Mouse (Mus musculus) cerebellum, postnatal 25 days (tissue): ENCODE measurements around the gene Gm10037.
"Not testable (repeated sequence)": the region's sequence is repeated elsewhere in the genome, so short reads cannot be mapped to it uniquely, and the experiment has no call there.

Source experiments
- DNase-seq, 2 experiments: peaks; one replicate each; pipeline ENCODE4 v3.0.0; 2021; ENCODE audit warnings: mixed read lengths in 2 of 2

Gene Gm10037

DNA sequence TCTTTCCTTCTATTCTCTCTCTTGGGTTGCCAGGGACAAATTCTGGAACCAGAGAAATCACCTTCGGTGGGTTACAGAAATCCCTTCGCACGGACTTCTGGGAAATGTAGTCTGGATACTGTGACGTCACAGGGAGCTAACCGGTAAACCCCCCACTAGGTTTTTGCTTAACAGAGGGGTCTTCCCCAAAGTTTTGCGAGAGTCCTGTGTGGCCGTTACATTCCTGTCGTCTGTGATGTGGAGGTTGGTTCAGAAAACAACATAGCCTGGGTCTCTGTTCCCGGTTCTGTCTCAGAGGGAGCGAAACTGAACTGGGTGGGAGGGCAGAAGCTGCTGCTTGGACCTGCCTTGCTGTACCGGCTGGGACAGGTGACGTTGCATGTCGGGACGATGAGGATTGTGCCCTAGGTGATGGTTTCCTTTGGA lies at the start of gene Gm10037:
Gene Gm10037 (plus strand): TSS at position 196 of the 426 bp plus-strand sequence.
- DNase-seq: peak; percentile 71 to 76

DNA sequence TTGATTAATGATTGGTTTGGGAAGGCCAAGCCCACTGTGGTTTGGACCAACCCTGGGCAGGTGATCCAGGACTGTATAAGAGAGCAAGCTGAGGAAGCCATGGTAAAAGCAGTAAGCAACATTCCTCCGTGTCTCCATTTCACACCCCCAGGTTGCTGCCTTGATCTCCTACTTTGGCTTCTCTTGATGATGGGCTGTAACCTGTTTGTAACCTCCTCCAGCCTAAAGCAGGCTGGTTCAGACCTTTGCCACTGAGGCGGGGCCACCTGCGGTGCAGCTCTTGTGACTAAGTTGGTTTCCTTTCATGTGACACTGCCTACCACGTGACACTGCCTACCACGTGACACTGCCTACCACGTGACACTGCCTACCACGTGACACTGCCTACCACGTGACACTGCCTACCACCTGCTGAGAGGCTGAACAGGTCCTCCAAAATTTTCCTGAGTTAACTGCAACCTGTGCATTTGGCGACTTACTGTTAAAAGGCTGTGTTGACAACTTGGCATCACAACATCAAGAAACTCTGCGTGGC lies 38.9 kb upstream of the Gm10037 start:
- DNase-seq: no peak

DNA sequence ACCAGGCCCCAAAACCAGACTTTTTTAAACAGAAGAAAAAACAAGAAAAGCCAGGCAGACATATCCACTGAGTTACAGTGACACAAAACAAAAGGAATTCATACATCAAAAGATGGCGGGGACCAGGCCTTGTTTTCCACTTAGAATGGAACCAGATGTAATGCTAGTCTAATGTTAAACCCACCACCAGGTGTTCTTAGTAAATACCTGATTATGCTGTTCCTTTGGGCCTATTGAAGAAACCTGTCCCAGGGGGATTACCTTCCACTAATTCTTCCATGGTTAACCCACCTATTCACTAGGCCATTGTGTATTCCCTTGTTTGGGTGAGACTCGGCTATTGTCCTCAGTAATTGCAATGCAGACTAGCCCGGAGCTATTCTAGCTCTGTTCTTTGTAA lies 32.3 kb upstream of the Gm10037 start:
- DNase-seq: no peak

DNA sequence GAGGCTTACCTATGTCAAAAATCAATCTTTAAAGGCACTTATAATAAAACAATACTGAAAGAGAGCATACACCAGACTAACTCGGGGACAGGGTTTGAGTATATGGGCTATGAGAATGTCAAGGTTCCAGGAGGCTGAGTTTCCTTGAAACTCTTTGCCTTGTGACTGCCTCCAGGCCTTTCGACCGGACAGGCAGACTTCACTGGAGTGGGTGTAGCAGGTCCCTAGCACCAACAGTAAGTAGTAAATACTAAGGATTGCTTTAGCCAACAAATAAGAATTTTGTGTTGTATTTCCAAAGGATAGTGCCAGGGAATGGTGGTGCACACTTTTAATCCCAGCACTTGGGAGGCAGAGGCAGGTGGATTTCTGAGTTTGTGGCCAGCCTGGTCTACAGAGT lies 31.8 kb upstream of the Gm10037 start:
- not testable (repeated sequence) for DNase-seq

DNA sequence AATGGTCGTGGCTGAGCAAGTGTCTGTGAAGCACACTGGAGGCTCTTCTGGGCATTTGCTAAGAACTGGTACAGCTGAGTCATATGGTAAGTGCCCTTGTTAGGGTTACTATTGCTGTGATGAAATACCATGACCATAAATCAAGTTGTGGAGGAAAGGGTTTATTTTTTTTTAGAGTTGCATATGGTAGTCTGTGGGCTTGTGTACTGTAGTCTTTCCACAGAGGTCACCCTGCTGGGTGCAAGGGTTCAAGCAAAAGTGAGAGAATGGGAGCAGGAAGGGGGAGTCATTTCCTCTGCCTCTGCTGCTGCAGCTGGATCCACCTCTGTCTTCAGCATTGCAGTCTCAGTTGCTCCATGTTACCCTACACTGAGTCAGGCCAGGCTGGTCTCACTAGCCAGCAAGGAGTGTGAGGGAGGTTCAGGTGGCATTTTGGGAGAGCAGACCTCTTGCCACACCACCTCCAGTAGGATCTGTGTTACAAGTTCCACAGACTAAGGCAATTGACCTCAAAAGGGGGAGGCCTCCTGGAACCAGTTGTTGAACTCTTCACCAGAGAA lies 19.2 kb upstream of the Gm10037 start:
- no peak for DNase-seq

DNA sequence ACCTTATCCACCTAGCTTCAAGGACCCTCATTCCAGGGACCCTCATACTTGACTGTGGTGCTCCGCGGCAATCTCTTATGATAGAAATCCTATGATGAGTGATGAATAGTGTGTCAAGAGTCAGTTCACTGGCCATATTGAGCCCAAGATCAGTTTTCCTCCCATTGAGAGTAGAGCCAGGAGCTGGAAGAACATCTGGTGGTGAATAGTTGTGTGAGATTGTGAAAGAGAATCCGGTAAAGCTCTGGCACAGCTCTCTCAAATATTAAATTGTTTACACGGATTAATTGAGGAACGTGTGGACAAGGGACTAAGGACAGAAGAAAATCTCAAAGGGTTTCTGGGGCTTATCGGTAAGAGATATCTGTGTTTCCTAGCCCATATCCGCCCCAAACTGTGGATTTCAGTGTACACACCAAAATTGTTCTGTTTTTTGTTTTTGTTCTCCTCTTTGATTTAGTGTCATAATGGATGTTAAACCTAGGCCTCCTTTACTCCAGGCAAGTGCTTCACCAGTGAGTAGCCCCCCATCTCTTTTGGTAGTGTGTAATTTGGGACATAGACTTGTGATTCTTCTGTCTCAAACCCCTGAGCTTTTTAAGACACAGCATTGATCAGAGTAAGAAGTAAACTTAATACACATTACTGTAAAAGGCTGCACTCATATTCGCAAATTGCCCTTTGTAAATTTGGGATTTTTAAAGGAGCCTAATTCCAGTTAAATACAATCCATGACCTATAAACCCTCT lies 17.8 kb upstream of the Gm10037 start:
- no peak for DNase-seq

DNA sequence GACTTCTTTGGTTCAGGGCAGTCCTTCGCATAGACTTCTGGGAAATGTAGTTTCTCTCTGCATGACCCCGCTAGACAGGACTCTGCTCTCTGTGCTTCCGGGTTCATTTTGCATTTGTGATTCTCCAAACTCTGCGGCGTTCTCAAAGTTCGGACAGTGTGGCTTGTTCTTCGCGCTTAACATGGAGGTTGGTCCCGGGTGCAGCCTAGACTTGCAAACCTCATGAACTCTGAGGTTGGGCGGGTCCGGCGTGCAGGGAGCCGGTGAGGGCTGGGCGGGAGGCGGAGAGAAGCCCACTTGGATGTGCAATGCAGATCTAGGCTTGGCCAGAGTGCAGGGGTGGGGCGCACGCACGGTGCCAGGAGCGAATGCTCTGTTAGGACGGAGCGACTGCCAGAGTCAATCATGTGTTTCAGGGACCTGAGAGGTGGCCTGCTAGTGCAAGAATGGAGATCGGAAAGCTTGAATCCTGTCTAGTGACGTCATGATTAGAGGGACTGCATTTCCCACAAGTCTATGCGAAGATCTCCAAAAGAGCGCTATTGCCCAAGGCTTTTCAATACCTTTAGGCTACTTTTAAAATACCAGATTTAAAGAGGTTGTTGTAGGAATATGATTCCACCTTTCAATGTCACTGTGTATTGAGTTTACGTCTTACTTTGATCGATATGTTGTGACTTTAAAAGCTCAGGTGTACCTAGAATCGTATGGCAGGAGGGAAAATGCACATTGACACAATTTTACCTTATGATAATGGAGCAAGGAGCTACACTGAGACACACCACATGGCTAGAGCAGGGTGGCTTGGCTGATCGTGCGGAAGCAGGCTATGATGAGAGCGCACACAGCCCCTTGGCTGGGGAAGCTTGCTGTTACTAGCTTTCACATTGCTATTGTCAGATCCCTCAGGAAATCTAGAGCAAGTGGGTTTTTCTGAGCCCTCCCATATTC lies 16.9 kb upstream of the Gm10037 start, which contains the start of gene Zfp273:
Gene Zfp273 (plus strand): TSS at position 31 of the 951 bp plus-strand sequence.
- peak; percentile 78 to 87 for DNase-seq

DNA sequence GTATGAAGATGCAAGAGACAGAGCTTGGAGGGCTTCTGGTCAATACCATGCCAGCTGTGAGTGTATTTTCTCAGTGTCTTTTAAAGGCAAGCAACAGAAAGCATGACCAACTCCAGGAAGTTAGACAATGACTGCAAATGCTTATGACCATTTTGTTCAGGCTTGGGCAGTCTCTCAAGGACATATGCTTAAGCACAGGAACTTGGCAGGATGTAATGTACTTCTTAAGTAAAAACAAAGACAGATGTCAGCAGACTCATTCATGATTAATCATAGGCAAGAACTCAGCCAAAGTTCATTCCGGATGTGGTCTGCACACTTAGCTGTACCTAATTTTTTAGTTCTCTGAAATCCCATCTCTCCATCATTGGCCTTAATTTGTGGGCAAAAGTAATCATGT lies 12.3 kb upstream of the Gm10037 start:
- DNase-seq: no peak

DNA sequence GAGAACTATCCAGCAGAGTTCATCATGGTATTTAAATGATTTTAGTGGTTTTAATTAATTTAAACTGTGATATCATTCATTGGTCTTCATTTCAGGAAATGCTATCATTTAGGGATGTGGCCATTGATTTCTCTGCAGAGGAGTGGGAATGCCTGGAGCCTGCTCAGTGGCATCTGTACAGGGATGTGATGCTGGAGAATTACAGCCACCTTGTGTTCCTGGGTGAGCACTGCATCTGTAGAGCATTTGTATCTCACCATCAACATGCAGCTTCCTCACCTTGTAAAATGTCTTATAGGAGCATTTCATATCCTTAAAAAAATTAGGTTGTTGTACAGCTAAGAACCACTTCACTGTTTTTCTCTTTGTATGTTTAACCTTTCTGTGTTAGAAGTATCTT lies 2.2 kb downstream of the Gm10037 start:
- not testable (repeated sequence) for DNase-seq

DNA sequence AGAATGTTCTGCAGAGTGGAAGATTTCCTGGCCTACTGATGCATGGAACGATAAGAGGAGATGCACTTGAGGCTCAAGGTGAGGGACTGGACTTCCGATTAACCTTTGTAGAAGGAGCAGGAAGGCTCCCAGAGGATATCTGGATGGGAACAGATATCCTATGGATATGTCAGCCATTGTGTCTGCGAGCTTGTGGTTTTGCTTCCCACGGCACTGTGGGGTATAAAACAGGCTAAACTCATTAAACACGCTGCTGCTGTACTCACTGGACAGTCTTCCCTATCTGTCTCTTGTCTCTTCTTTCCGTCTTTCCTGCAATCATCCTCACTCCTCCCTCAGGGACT lies 12.8 kb downstream of the Gm10037 start:
- no peak for DNase-seq

DNA sequence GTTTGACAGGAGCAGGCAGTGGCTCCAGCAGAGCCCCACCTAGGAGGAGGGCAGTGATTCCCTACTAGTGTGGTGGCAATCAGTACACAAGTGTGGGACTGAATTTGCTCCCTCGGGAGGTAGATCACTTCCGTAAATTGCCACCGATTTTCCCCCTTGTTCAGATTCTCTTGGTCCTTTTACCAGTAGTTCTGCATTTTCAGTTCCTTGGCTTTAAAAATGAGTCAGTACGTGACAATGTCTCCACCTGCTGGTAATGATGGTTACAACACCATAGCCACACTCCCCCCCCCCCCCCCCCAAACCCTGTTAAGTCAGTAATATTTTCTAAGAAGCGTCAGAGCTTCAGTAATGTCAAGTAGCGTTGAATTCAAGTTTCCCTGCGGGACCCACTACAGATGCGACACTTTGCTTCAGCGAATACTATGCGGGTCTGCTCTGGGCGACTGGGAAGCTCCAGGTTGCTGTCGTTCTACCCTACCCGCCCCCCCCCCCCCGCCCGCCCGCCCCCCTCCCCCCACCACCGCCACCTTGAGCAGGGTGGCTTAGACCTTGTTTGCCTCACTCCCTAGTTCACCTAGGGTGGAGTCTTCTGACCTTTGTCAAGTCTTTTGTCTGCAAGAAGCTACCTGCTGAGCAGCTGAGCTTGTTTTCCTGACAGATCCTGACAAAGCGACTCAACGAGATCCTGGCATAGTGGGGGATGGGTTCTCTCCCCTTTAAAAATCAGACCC lies 13.4 kb downstream of the Gm10037 start:
- DNase-seq: peak; percentile 57 to 74

DNA sequence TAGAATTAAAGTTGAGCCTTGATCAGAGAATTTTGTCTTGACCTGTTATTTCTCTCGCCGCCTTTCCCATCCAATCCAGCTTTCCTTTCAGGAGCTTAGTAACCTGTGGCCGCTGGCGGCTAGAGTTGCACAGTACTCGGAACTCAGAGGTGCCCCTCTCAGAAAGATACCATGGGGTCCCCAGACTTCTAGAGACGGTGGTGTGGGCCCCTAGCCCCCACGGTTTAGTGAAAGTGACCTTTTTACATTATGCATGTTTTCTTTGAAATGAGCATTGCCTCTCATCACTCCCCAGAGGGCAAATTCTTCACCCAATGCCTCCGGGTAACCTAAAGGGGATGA lies 13.9 kb downstream of the Gm10037 start:
- DNase-seq: peak in 1 of 2 experiments; percentile 20

DNA sequence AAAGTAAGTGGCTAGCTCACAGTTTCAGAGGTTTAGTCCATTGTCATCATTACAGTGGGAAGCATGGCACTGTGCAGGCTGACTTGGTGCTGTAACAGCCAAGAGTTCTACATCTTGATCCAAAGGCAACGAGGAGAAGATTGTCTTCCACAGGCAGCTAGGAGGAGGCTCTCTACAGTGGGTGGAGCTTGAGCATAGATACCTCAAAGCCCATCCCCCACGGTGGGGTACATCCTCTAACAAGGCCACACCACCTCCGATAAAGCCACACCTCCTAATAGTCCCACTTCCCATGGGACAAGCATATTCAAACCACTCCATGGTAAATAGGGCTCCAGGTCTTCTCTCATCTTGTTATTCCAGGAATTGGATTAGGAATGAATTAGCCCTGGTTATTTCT lies 19.5 kb downstream of the Gm10037 start:
- no peak for DNase-seq

DNA sequence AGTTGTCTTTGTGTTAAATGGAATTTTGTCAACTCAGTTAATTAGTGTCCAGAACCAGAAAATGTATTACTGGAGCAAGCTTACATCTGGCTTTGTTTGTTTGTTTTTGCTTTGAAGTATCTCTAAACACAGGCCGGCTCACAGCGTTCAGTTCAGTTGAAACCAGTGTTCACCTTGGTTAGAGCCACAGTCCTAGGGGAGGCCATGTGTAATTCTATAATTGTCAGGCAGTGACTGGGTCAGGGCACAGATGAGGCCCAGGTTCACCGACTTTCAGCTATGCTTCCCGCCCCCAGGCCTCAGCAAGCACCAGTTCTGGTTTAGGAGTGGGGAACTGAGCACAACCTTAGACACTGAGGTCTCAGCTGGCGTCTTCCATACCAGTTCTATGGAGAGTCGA lies 22.2 kb downstream of the Gm10037 start:
- no peak for DNase-seq

DNA sequence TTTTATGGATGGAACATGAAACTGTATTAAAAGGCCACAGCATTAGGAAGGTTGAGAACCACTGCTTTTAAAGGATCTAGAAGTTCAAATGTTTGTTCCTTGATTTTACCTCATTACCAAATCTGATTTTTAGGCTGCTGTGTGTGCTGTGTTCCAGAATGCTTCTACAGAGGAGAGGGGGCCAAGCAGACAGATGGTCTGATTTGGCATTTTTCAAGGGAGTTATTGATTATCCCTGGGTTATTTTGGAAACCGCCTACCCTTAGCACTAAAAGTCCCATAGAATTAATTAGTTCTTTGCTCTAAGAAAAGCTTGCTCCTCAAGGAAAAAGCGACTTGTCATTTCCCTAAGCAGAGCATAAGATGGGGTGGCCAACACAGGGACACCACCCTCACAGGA lies 23.1 kb downstream of the Gm10037 start:
- no peak for DNase-seq

DNA sequence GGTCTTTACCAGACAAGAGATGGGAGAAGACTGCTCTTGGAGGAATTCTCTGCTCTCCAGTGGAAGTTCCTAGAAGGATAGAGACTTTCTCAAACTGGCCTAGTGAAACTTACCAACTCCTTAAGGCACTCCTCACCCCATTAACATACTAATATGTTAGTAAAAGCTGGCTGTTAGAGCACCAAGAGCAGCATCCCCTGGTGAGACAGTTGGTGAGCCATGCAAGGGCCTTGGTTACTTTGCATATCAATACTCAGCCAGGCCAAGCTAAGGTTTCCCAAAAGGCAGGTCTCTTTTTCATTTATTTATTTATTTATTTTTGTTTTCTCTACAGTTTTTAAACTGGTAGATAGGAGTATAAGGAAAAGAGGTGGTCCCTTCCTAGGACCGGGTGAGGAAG lies 26.4 kb downstream of the Gm10037 start:
- no peak for DNase-seq

DNA sequence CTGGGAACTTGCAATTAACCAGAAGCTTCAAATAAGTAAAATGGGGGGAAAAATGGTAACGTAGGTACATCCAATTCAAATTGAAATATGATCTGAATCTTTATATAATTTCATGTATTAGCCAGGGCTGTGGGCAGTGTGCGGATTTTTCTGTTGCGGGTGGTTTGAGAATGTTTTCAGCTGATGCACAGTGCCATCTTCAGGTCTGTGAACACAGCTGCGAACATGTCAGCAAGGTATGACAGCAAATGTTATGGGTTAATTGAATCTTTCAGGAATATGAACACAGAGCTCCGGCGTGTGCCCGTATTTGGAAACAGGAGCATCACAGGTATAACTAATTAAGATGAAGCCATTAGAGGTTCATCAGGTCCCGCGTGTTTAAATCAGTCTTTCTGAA lies 31.6 kb downstream of the Gm10037 start:
- DNase-seq: no peak

DNA sequence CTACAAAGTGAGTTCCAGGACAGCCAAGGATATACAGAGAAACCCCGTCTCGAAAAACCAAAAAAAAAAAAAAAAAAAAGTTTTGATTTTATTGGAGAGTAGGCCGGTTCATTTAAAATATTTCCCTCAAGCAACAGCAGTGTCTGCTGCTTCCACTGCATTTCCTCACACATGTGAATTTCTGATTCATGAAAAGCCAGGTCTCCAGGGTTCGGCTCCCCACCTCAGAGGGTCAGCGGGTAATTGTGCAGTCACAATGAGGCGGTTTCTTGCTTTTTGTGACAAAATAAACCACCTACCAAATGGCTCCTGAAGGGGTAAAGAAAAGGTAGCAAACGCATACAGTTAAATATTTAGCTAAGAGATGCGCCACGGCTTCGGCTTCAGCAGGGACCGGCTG lies 32.1 kb downstream of the Gm10037 start, which contains the start of gene BC048507:
Gene BC048507 (plus strand): TSS at position 301 of the 400 bp plus-strand sequence.
- DNase-seq: no peak

DNA sequence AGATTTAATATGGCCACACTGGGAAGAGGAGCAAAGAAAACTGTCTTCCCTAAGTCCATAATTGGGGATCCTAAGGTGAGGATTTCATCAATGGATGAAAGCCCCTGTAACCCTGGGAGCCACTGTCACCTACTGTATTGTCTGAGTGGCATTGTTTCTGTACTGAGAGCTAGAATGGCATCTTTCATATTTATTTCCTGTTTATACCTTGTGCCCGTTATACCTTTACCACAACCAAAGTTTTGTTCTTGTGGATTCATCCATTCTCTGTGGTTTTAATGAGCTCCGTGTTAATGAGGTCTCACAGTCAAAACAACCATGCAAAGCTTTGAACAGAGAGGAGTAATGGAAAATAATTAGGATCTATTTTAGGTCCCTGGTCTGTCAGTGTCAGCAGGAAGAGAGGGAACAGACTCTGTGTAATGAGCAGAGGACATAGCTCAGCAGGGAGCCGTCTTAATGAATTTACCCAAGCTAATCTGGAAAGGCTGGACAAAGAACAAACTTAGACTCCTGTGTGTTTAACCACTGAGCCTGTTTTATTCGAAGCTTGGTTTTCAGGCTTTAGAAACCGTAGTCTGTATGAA lies 34.0 kb downstream of the Gm10037 start:
- no peak for DNase-seq

DNA sequence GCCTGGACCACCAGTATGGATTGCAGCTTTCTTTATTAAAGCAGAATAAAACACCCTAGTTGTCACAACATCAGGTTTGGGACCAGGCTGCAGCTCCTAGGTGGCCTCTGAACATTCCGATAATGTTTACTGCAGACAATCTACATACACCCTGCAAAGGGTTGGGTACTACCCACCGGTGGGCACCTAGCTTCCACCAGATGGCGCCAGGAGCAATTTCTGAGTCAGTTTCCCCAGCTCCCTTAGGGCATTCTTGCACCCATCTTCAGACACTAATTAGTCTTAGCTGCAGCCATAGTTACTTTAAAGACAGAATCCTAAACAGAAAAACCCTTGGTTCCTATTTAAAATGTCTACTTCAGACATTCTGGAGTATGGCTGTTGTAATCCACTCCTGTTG lies 37.0 kb downstream of the Gm10037 start:
- DNase-seq: no peak

DNA sequence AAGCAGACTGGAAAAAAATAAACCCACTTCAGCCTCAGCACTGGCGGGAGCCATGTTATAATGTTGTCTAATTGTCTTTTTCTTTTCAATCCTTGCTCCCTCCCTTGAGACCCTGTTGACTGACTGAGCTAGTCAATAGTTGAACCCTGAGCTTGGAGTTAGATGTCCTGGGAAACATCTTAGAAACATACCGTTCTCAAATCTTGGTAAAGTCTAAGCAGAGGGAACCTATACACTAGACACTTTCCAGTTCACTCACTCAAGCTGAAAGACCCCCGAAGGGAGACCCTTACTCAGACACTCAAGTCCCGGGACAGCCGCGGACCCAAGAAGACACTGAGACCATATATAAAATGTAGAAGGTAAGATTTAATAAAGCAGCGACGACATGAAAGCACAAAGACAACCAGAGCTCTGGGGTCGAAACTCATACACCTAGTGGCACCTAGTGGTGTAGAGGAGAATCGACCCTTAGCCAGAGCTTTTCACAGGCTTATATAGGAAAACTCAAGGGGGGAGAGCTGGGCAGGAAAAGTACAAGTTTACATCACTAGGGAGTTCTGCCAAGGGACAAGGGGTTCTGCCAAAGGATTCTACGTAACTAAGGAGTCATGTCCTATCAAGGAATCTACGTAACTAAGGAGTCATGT lies 45.3 kb downstream of the Gm10037 start:
- DNase-seq: not testable (repeated sequence)
